Mouse (Mus musculus) heart, embryonic 10.5 days (tissue): ENCODE data around the gene Olfr807. TPM values are rescaled to one million over a fixed set of nuclear protein-coding genes. Genes with fewer than 3 reads are reported as not detected.

Experiments
- DNase-seq: peaks from one replicate; pipeline ENCODE4 v3.0.0-alpha.2; 2017; ENCODE audit warnings: low spot score
- H3K27ac ChIP-seq: fragments of 300-500 bp; sonication (generic); 2 replicates; pipeline ENCODE4 v1.5.1; 2016; ENCODE audit warnings: mild to moderate bottlenecking
- H3K27me3 ChIP-seq: fragments of 300-500 bp; sonication (generic); 2 replicates; pipeline ENCODE4 v1.6.1; 2016; ENCODE audit warnings: mild to moderate bottlenecking; ENCODE audit not compliant: poor library complexity, insufficient read depth, severe bottlenecking
- H3K36me3 ChIP-seq: fragments of 300-500 bp; sonication (generic); 2 replicates; pipeline ENCODE4 v1.6.1; 2016; ENCODE audit warnings: mild to moderate bottlenecking, moderate library complexity
- H3K4me1 ChIP-seq: fragments of 300-500 bp; sonication (generic); 2 replicates; pipeline ENCODE4 v1.6.1; 2016; ENCODE audit warnings: mild to moderate bottlenecking
- H3K4me3 ChIP-seq: fragments of 300-500 bp; sonication (generic); 2 replicates; pipeline ENCODE4 v1.5.1; 2016; ENCODE audit warnings: mild to moderate bottlenecking, moderate library complexity
- H3K9me3 ChIP-seq: fragments of 300-500 bp; sonication (generic); 2 replicates; pipeline ENCODE4 v1.6.1; 2016; ENCODE audit warnings: mild to moderate bottlenecking, moderate library complexity
- WGBS: fragments of 180-500 bp; shearing (Covaris S2); methylation state at CpG from one replicate; pipeline ENCODE4 v1.1.7; 2016; 5-methylcytosine and 5-hydroxymethylcytosine counted together
- microRNA-seq: library from miRNA; unstranded; fragments of <30 nt; microRNA quantifications from one replicate; pipeline ENCODE4, GENCODE M21; 2017
- polyA plus RNA-seq: library from polyadenylated mRNA; unstranded; fragments of >200 nt; fragmentation: Nextera tagmentation; extraction: Ambion mirVana; gene quantifications from 2 replicates; pipeline ENCODE4 v1.2.1, GENCODE M21; 2016

The Olfr807 gene
- not detected in 2 replicates for polyA plus RNA-seq

- Histone ChIP-seq H3K9me3 (no peaks in the 10 kb centered on the region), H3K36me3 (no peaks in the 10 kb centered on the region), H3K4me1 (no peaks in the 10 kb centered on the region), H3K4me3 (no peak within 1 kb of the TSS), H3K27ac (no peak within 1 kb of the TSS), H3K27me3 (no peaks in the 10 kb centered on the region)
- DNase-seq, result no peak
- WGBS, result 85% methylated on average over 1 of the region's 1 CpGs
Measured at GRCm38 (mm10) chr10:129757693-129758092, at the start of gene Olfr807. TSS of gene Olfr807 (minus strand) at chr10:129757793.

DNA sequence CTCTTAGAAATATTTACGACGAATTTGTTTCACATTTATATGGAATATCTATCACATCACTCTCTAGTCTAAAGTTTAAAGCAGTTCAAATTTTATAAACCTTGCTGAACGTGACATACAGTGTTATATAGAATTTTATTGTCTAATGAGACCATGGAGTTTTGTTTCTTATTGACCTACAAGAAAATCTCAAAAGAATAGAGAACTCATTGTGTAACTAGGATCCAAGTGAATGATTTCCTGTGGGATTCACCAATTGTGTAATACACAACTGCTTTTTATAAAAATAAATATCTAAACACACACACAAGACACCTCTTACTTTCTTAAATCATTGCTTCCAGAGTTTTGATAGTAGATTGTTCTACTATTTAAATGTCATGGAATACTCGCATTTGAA lies 46.7 kb upstream of the Olfr807 start, which contains the start of gene Olfr811:
TSS of gene Olfr811 (minus strand) at position 101 of the 400 bp plus-strand sequence.
- no peaks in the 10 kb centered on the region for H3K27me3 ChIP-seq
- H3K4me1 ChIP-seq, result no peaks in the 10 kb centered on the region
- no peaks in the 10 kb centered on the region for H3K9me3 ChIP-seq
- H3K36me3 ChIP-seq, result no peaks in the 10 kb centered on the region
- WGBS, result 78% methylated on average over 4 of the region's 4 CpGs
- no peak within 1 kb of the TSS for H3K4me3 ChIP-seq
- no peak within 1 kb of the TSS for H3K27ac ChIP-seq
- DNase-seq, result no peak

GRCm38 (mm10) chr10:129794817-129795216 lies 37.2 kb upstream of the Olfr807 start, which contains the start of gene Olfr810:
TSS of gene Olfr810 (minus strand) at chr10:129794917.
- H3K27me3 ChIP-seq, result no peaks in the 10 kb centered on the region
- no peaks in the 10 kb centered on the region for H3K9me3 ChIP-seq
- H3K4me3 ChIP-seq, result no peak within 1 kb of the TSS
- no peaks in the 10 kb centered on the region for H3K36me3 ChIP-seq
- DNase-seq, result no peak
- no peak within 1 kb of the TSS for H3K27ac ChIP-seq
- no peaks in the 10 kb centered on the region for H3K4me1 ChIP-seq

GRCm38 (mm10) chr10:129778123-129778522 lies 20.5 kb upstream of the Olfr807 start:
- no peak for DNase-seq

DNA sequence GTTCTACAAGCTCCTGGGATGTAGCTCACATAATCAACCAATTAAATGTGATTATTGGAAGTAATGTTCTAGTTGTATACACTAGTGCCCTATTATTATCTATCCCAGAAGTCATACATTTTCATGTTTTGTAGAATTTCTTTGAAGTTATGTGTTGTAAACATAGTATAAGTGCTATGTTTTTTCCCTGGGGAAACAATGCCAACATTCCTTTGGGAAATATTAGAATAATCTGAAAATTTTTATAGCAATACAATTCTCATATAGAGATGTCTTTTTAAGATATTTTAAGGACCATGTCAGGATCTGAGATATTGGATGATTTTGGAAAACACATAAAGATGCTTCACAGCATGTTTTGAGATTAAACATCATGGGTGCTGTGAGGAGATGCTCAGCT lies 16.7 kb upstream of the Olfr807 start, which contains the start of gene Olfr809:
TSS of gene Olfr809 (plus strand) at position 301 of the 400 bp plus-strand sequence.
- Histone ChIP-seq H3K36me3 (no peaks in the 10 kb centered on the region), H3K27me3 (no peaks in the 10 kb centered on the region), H3K27ac (no peak within 1 kb of the TSS), H3K9me3 (no peaks in the 10 kb centered on the region), H3K4me1 (no peaks in the 10 kb centered on the region), H3K4me3 (no peak within 1 kb of the TSS)
- DNase-seq, result no peak

More at GRCm38 (mm10) chr10:129778123-129778522, 20.5 kb upstream of the Olfr807 start:
- Histone ChIP-seq H3K9me3 (no peaks in the 10 kb centered on the region), H3K27me3 (no peaks in the 10 kb centered on the region), H3K4me3 (no peak overlapping the region), H3K36me3 (no peaks in the 10 kb centered on the region), H3K4me1 (no peaks in the 10 kb centered on the region), H3K27ac (no peak overlapping the region)

GRCm38 (mm10) chr10:129765182-129765581 lies 7.6 kb upstream of the Olfr807 start, which contains the start of gene Olfr808:
TSS of gene Olfr808 (plus strand) at chr10:129765482.
- H3K4me1 ChIP-seq, result no peaks in the 10 kb centered on the region
- H3K27me3 ChIP-seq, result no peaks in the 10 kb centered on the region
- no peaks in the 10 kb centered on the region for H3K36me3 ChIP-seq
- no peaks in the 10 kb centered on the region for H3K9me3 ChIP-seq
- H3K27ac ChIP-seq, result no peak within 1 kb of the TSS
- no peak for DNase-seq
- whole genome bisulfite sequencing, result 76% methylated on average over 1 of the region's 1 CpGs
- no peak within 1 kb of the TSS for H3K4me3 ChIP-seq

GRCm38 (mm10) chr10:129741821-129742220 lies 15.8 kb downstream of the Olfr807 start, which contains the start of gene Olfr806:
TSS of gene Olfr806 (minus strand) at chr10:129741921.
- no peak for DNase-seq
- Histone ChIP-seq H3K9me3 (no peaks in the 10 kb centered on the region), H3K36me3 (no peaks in the 10 kb centered on the region), H3K4me3 (no peak within 1 kb of the TSS), H3K27ac (no peak within 1 kb of the TSS), H3K27me3 (no peaks in the 10 kb centered on the region), H3K4me1 (no peaks in the 10 kb centered on the region)

- DNase-seq, result no peak
Measured at GRCm38 (mm10) chr10:129729275-129729674, 28.3 kb downstream of the Olfr807 start, which contains the start of gene Olfr805. TSS of gene Olfr805 (minus strand) at chr10:129729375.

More at GRCm38 (mm10) chr10:129729275-129729674, 28.3 kb downstream of the Olfr807 start, which contains the start of gene Olfr805:
- Histone ChIP-seq H3K4me3 (no peak within 1 kb of the TSS), H3K27ac (no peak within 1 kb of the TSS), H3K27me3 (no peaks in the 10 kb centered on the region), H3K36me3 (no peaks in the 10 kb centered on the region), H3K9me3 (no peaks in the 10 kb centered on the region), H3K4me1 (no peaks in the 10 kb centered on the region)
- 94% methylated on average over 2 of the region's 2 CpGs for WGBS

Small RNA genes lying within 50 kb of the gene (microRNA-seq; reads per million reads assigned to microRNA genes)
- gene Gm24485, result not detected

Other genes with a start within 250 kb of the Olfr807 start
- not detected in 2 replicates for gene Olfr791, start 236.0 kb downstream of the Olfr807 start, polyA plus RNA-seq
- not detected in 2 replicates for gene Olfr792, start 218.6 kb downstream of the Olfr807 start, polyA plus RNA-seq
- not detected in 2 replicates for gene Olfr794, start 190.1 kb downstream of the Olfr807 start, polyA plus RNA-seq
- gene Olfr796, start 145.2 kb downstream of the Olfr807 start, polyA plus RNA-seq, result not detected in 2 replicates
- not detected in 2 replicates for gene Olfr798, start 129.9 kb downstream of the Olfr807 start, polyA plus RNA-seq
- gene Olfr799, start 120.3 kb downstream of the Olfr807 start, polyA plus RNA-seq, result not detected in 2 replicates
- gene Olfr800, start 100.1 kb downstream of the Olfr807 start, polyA plus RNA-seq, result not detected in 2 replicates
- gene Olfr801, start 83.9 kb downstream of the Olfr807 start, polyA plus RNA-seq, result not detected in 2 replicates
- gene Olfr802, start 69.6 kb downstream of the Olfr807 start, polyA plus RNA-seq, result not detected in 2 replicates
- not detected in 2 replicates for gene Olfr803, start 63.5 kb downstream of the Olfr807 start, polyA plus RNA-seq
- not detected in 2 replicates for gene Olfr804, start 54.6 kb downstream of the Olfr807 start, polyA plus RNA-seq
- not detected in 2 replicates for gene Olfr805, start 28.4 kb downstream of the Olfr807 start, polyA plus RNA-seq
- gene Olfr806, start 15.9 kb downstream of the Olfr807 start, polyA plus RNA-seq, result not detected in 2 replicates
- not detected in 2 replicates for gene Olfr808, start 7.7 kb upstream of the Olfr807 start, polyA plus RNA-seq
- not detected in 2 replicates for gene Olfr809, start 16.8 kb upstream of the Olfr807 start, polyA plus RNA-seq
- not detected in 2 replicates for gene Olfr810, start 37.1 kb upstream of the Olfr807 start, polyA plus RNA-seq
- not detected in 2 replicates for gene Olfr811, start 46.6 kb upstream of the Olfr807 start, polyA plus RNA-seq
- gene Olfr812, start 88.3 kb upstream of the Olfr807 start, polyA plus RNA-seq, result not detected in 2 replicates
- not detected in 2 replicates for gene Olfr813, start 97.6 kb upstream of the Olfr807 start, polyA plus RNA-seq
- not detected in 2 replicates for gene Olfr814, start 122.1 kb upstream of the Olfr807 start, polyA plus RNA-seq
- not detected in 2 replicates for gene Olfr815, start 148.1 kb upstream of the Olfr807 start, polyA plus RNA-seq
- not detected in 2 replicates for gene Olfr816, start 157.8 kb upstream of the Olfr807 start, polyA plus RNA-seq
- not detected in 2 replicates for gene Olfr818, start 191.3 kb upstream of the Olfr807 start, polyA plus RNA-seq
- gene Olfr819, start 209.5 kb upstream of the Olfr807 start, polyA plus RNA-seq, result not detected in 2 replicates
- not detected in 2 replicates for gene Olfr247, start 218.3 kb upstream of the Olfr807 start, polyA plus RNA-seq
- gene Gm10310, start 227.3 kb upstream of the Olfr807 start, polyA plus RNA-seq, result not detected in 2 replicates